Mouse (Mus musculus): ENCODE results near the gene Rhbg.

The Rhbg gene

DNA sequence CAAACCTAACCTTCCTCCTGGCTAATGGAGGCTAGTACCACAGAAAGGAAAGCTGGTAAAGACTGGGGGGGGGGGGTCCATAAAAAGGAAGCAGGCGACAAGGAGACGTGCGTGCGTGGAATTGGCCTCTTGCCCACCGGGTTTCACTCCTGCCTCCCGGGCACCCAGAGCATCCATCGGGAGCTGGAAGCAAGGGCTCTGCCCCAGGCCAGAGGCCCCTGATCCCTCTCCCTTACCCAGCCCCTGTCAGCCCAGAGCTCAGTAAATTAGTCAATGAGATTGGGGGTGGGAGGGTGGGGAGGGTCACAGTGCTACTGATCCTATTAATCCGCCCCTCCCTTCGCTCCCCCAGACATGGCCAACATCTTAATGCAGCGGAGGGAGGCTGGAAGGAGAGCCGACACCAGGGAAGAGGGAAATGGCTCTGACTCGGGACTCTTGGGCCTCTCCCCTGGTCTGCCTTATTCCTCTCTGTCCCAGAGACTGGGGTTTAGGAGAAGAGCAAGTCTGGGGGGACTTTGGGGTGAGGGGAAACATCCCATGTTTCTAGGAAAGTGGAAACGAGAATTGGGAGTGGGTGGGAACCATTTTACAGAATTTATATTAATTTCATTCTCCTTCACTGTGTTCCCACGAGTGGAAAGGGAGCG lies 46.9 kb downstream of the Rhbg start:
- no peak for DNase-seq (ENCODE audit: low spot score)

GRCm38 (mm10) chr3:88206901-88207371 lies 47.6 kb downstream of the Rhbg start:
- DNase-seq (ENCODE audit: low spot score) = no peak

- DNase-seq (ENCODE audit: low spot score) = no peak
These were observed 48.0 kb downstream of the Rhbg start for GRCm38 (mm10) chr3:88206500-88206899.

- no peak for DNase-seq (ENCODE audit: low spot score)
These were observed 48.7 kb downstream of the Rhbg start for GRCm38 (mm10) chr3:88205563-88206491.

DNA sequence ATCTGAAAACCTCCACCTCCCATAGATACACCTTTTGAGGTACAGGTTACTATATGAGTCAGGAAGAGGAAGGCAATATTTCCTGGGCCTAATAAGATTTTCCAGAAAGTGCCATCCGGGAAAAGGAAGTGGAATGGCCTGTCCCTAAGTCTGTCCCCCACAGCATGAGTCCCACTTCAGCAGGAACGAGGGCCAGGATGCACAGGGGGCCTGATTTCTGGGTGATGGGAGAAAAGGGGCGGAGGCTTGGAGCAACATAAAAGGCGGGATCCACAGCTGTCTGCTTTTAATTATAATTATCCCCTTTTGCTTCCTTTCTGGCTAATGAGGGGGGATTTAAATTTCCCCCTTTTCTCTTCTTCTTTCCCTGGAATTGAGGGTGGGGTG lies 49.3 kb downstream of the Rhbg start:
- no peak for DNase-seq (ENCODE audit: low spot score)

DNA sequence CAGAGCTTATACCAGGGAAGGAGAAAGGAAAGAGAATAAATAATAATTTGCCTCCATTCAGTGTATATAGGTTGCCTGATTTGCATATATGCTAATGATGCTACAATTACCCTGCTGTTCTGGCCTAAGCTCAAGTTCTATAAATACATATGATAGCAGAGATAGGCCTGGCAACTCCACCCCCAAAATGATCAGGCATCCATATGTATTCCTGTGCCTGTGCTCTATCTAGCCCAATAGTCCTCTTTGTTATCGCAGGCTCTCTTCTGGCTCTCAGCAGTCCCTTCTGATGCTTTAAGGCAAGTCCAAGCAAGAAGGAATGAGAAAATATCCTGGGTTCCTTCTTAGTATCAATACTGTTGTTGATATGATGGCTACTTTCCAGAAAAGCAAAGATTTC lies 49.8 kb downstream of the Rhbg start:
- no peak for DNase-seq (ENCODE audit: low spot score)

- DNase-seq (ENCODE audit: low spot score) = no peak
These were observed 50.4 kb downstream of the Rhbg start for GRCm38 (mm10) chr3:88203999-88204700.

DNA sequence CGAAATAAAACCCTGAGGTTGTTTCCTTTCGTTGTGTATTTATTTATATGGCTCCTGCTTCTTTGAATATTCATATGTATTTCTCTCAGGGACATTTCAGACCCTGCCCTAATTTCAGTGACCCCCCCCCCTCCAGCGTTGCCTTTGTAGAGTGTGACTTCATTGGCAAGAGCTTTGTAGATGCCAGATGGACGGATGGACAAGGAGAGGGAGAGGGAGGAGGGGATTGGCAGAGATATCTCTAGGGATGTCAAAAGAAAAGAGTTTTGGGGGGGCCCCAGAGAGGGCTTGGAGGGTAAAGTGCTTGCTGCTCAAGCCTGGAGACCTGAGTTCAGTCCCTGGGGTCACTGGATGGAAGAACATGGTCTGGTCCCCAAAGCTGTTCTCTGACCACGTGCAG lies 51.1 kb downstream of the Rhbg start:
- no peak for DNase-seq (ENCODE audit: low spot score)

DNA sequence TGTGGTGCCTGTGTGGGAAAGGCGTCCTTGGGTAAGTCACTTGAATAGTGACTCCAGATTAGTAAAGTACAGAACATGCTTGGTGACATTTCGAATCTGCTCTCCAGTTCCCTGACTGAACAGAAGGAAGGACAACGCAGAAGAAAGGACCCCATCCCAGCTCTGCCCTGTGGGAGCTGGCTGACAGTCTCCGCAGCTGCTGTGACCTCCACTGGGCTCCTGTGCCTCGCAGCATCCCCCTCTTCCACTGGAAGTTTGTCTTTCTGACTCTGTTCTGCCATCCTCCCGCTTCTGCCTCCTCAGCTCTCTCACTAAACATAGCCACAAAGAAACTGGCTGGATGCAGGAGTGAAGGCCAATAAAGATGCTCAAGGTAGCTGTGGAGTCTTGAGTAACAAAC lies 51.5 kb downstream of the Rhbg start:
- DNase-seq (ENCODE audit: low spot score) = no peak

DNA sequence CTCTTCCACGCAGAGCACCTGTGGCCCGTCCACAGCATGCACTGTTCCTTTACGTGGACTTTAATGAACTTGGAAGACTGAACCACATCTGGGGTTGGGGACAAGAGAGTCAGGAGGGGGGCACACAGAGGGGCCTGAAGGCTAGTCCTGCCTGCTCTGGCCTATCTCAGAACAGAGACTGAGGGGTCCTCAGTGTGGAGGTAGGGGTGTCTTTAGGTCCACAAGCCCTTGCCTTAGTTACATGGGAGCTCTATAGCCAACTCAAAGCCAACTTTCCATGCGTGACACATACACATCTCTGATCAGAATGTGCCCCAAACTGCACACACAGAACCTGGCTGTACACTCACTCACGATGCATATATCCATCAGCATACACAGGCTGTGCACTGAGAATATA lies 52.9 kb downstream of the Rhbg start:
- no peak for DNase-seq (ENCODE audit: low spot score)

DNA sequence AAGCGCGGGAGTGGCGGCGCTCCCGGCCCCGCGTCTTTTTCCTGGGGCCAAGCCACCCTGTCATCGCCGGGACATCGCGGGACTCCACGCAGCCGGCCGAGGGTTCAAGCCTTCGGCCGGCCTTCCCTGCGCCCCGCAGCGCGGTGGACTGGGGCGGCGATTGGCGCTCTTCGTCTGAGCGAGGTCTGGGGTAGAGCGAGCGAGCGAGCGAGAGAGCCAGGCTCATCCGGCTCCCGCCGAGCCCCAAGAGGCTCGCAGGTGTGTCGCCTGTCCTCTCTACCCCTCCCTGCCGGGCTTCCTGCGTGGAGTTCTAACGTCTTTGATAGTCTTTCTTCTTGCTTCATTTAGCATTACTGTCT lies 53.6 kb downstream of the Rhbg start:
- DNase-seq (ENCODE audit: low spot score) = no peak

GRCm38 (mm10) chr3:88200161-88200971 lies 54.1 kb downstream of the Rhbg start:
- no peak for DNase-seq (ENCODE audit: low spot score)

DNA sequence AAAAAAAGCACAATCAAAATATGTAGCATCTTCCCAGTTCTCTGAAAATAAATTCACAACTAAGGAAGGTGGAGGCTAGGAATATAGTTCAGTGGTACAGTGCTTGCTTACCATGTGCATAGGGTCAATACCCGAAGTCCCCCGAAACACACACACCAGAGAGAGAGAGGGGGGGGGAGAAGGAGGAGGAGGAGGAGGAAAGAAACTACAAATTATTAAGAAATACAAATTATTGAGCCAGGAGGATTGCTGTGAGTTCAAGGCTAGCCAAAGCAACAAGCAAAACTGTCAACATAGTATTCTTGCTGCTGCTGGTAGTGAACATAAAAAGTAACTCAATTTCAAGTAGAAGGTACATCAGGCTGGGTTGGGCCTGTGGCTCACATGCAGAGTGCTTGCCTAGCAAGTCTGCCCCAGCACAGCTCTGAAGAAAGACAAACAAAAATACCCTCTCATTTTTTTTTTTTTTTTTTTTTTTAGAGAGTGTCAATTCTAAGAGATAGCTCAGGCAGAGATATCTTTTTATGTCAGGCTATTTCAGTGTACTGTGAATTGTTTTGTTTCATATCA lies 54.9 kb downstream of the Rhbg start:
- DNase-seq (ENCODE audit: low spot score) = no peak

GRCm38 (mm10) chr3:88198505-88199020 lies 55.9 kb downstream of the Rhbg start:
- no peak for DNase-seq (ENCODE audit: low spot score)

- DNase-seq (ENCODE audit: low spot score) = no peak
These were observed 56.6 kb downstream of the Rhbg start for GRCm38 (mm10) chr3:88197741-88198504.

Measured in urinary bladder, postnatal 14 days (tissue).